Mouse (Mus musculus) stomach, embryonic 14.5 days (tissue): Measurements from ENCODE around the gene Mad2l2. TPM values are rescaled to one million over a fixed set of nuclear protein-coding genes. Genes with fewer than 3 reads are reported as not detected.
"Not testable (repeated sequence)": the region's sequence is repeated elsewhere in the genome, so short reads cannot be mapped to it uniquely, and the experiment has no call there.

Experiments
- ATAC-seq: fragments of 200-750 bp; cut with Nextera tagmentation; 2 replicates; pipeline ENCODE4 v1.8.0; 2017; ENCODE audit warnings: low read depth, moderate TSS enrichment; ENCODE audit not compliant: insufficient number of reproducible peaks, insufficient read depth, low FRiP score
- H3K27ac ChIP-seq: fragments of 300-500 bp; sonication (generic); 2 replicates; pipeline ENCODE4 v1.5.1; 2014; ENCODE audit warnings: mild to moderate bottlenecking, low read length, moderate library complexity, mixed read lengths
- H3K27me3 ChIP-seq: fragments of 300-500 bp; sonication (generic); 2 replicates; pipeline ENCODE4 v1.6.1; 2014; ENCODE audit warnings: low read length, control low read depth, mixed read lengths; ENCODE audit not compliant: control insufficient read depth, insufficient read depth
- H3K36me3 ChIP-seq: fragments of 300-500 bp; sonication (generic); 2 replicates; pipeline ENCODE4 v1.6.1; 2014; ENCODE audit warnings: mild to moderate bottlenecking, control low read depth, low read length, moderate library complexity, mixed read lengths; ENCODE audit not compliant: control insufficient read depth, insufficient read depth
- H3K4me1 ChIP-seq: fragments of 300-500 bp; sonication (generic); 2 replicates; pipeline ENCODE4 v1.6.1; 2014; ENCODE audit warnings: low read length, control low read depth, mixed read lengths; ENCODE audit not compliant: control insufficient read depth, insufficient read depth
- H3K4me2 ChIP-seq: fragments of 300-500 bp; sonication (generic); replicated peaks from 2 replicates; pipeline ENCODE4 v1.6.1; 2014; ENCODE audit warnings: low read depth, low read length, control low read depth
- H3K4me3 ChIP-seq: fragments of 300-500 bp; sonication (generic); 2 replicates; pipeline ENCODE4 v1.5.1; 2014; ENCODE audit warnings: low read depth, low read length, control low read depth
- H3K9ac ChIP-seq: fragments of 300-500 bp; sonication (generic); replicated peaks from 2 replicates; pipeline ENCODE4 v1.6.1; 2014; ENCODE audit warnings: low read depth, mild to moderate bottlenecking, control low read depth, low read length, moderate library complexity, mixed read lengths
- H3K9me3 ChIP-seq: fragments of 300-500 bp; sonication (generic); 2 replicates; pipeline ENCODE4 v1.6.1; 2016; ENCODE audit warnings: low read depth, low read length, control low read depth; ENCODE audit not compliant: control insufficient read depth
- WGBS: fragments of 180-500 bp; shearing (Covaris S2); extraction: QIAGEN DNeasy Blood & Tissue Kit; methylation state at CpG from one replicate; pipeline ENCODE4 v1.1.7; 2014; 5-methylcytosine and 5-hydroxymethylcytosine counted together
- polyA plus RNA-seq: library from polyadenylated mRNA; unstranded; fragments of >200 nt; fragmentation: Nextera tagmentation; extraction: Ambion mirVana; gene quantifications from 2 replicates; pipeline ENCODE4 v1.2.1, GENCODE M21; 2014

The Mad2l2 gene
- polyA plus RNA-seq, 1 experiment from 2014 or later: 51.2 TPM

DNA sequence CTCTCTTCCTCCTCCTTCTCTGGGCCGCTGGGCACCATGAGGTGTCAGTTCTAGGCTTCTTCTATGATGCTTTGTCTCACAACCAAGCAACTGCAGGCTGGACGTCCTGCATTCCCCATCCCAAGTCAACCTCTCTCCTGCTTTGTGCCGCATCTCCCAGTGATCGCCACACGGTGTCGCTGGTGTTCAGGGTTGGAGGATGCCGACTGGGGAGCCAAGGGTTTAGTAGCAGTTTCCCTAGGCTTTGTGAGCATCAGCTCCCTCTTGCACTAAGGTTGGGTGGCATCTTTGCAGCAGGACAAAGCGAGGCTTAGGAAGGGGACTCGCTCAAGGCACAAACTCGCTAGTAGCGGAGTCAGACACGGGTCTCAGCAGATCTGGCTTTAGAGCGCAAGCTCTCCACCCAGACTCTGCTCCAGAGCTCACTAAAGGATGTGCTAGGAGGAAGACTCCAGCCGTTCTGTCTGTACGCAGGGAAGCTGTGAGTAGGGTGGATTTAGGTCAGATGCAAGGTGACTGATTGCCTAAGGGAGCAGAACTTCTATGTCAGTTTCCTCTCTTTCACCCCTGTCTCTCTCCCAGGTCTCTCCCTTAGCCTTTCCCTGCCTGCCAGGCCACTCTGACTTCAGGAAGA is 15.3 kb upstream of the Mad2l2 start:
- Histone ChIP-seq H3K36me3 (no peaks in the 10 kb centered on the region), H3K9me3 (no peaks in the 10 kb centered on the region), H3K27ac (no peak overlapping the region), H3K9ac (no peak overlapping the region), H3K27me3 (no peaks in the 10 kb centered on the region), H3K4me1 (no peaks in the 10 kb centered on the region), H3K4me3 (no peak overlapping the region), H3K4me2 (0 out of 2 replicates have a peak overlapping the region, but pooled peaks have one; percentile 10)
- 3% methylated on average over 15 of the region's 15 CpGs for WGBS
- peak; percentile 64; the same call in 1 of the 2 replicates for ATAC-seq

DNA sequence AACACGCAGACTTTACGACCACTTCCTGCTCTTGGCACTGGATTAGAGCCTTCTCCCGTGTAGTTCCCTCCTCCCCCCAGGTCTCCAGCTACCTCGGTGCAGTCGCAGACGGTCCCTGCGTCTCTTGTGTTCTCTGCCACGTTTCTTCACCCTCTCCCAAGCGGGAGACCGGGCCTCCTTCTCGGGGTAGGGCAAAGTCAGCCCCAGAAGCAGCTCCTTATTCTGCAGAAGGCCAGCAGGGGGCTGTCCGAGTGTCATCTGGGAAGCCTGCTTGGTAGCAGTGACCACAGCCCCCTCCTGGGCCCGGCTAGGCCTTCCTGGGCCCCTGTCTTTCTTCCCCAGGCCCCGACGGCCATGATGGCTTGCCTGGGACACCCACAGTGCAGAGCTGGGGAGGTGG is 14.7 kb upstream of the Mad2l2 start:
- 5% methylated on average over 15 of the region's 15 CpGs for WGBS
- no peaks in the 10 kb centered on the region for H3K9me3 ChIP-seq
- H3K9ac ChIP-seq: no peak overlapping the region
- H3K4me3 ChIP-seq: no peak overlapping the region
- peak; percentile 44; the same call in 1 of the 2 replicates for ATAC-seq
- no peaks in the 10 kb centered on the region for H3K4me1 ChIP-seq
- no peak overlapping the region for H3K27ac ChIP-seq
- H3K4me2 ChIP-seq: 0 out of 2 replicates have a peak overlapping the region, but pooled peaks have one; percentile 8
- no peaks in the 10 kb centered on the region for H3K36me3 ChIP-seq
- H3K27me3 ChIP-seq: no peaks in the 10 kb centered on the region

DNA sequence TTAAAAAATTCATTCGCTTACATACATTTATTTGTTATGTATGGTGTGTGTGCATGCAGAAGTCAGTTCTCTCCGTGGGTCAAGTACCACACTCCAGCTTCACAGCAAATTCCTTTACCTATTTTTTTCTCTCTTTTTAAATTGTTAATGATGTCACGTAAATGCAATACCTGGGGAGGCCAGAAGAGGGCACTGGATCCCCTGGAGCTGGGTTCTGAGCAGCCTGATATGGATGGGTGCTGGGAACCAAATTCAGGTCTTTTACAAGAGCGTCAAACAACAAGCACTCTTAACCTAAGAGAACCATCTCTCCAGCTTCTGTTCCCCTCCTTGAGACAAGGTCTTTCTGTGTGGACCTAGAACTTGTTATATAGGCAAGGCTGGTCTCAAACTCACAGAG is 13.5 kb upstream of the Mad2l2 start:
- no peak for ATAC-seq
- Histone ChIP-seq H3K9me3 (no peaks in the 10 kb centered on the region), H3K27me3 (no peaks in the 10 kb centered on the region), H3K4me1 (no peaks in the 10 kb centered on the region), H3K4me2 (no peak overlapping the region), H3K4me3 (no peak overlapping the region), H3K9ac (no peak overlapping the region), H3K36me3 (no peaks in the 10 kb centered on the region), H3K27ac (no peak overlapping the region)
- WGBS: 76% methylated on average over 4 of the region's 4 CpGs

DNA sequence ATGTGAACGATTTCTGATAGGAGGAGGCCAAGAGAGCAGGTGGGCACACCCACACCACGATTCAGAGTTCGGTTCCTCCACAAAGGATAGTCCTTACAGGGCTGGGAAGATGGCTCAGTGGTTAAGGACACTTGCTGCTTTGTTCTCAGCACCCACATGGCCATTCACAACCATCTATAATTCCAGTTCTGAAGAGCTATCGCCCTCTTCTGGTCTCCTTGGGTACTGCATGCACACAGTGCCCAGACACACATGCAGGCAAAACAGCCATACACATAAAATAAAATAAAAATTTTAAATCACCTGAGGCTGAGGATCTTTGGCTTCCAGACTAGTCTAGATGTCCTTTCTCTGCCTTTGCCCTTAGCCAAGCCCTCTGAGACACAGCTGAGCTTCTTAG is 12.8 kb upstream of the Mad2l2 start:
- Histone ChIP-seq H3K4me2 (no peak overlapping the region), H3K36me3 (no peaks in the 10 kb centered on the region), H3K9me3 (no peaks in the 10 kb centered on the region), H3K9ac (no peak overlapping the region), H3K4me1 (no peaks in the 10 kb centered on the region), H3K4me3 (no peak overlapping the region), H3K27me3 (no peaks in the 10 kb centered on the region), H3K27ac (no peak overlapping the region)
- 68% methylated on average over 4 of the region's 4 CpGs for WGBS
- no peak for ATAC-seq

GRCm38 (mm10) chr4:148119578-148119977 is 10.6 kb upstream of the Mad2l2 start:
- not testable (repeated sequence) for H3K27me3 ChIP-seq, H3K36me3 ChIP-seq, H3K9me3 ChIP-seq, ATAC-seq, H3K4me2 ChIP-seq, H3K4me3 ChIP-seq, H3K27ac ChIP-seq, H3K9ac ChIP-seq, H3K4me1 ChIP-seq
- WGBS: 81% methylated on average over 9 of the region's 9 CpGs

- Histone ChIP-seq H3K4me3 (no peak overlapping the region), H3K4me1 (no peaks in the 10 kb centered on the region), H3K36me3 (no peaks in the 10 kb centered on the region), H3K4me2 (no peak overlapping the region), H3K27me3 (no peaks in the 10 kb centered on the region; the same call in 1 of the 2 replicates), H3K9ac (no peak overlapping the region), H3K27ac (no peak overlapping the region), H3K9me3 (no peaks in the 10 kb centered on the region)
- no peak for ATAC-seq
- WGBS: 71% methylated on average over 9 of the region's 9 CpGs
Measured at GRCm38 (mm10) chr4:148120555-148120954, 9.6 kb upstream of the Mad2l2 start.

DNA sequence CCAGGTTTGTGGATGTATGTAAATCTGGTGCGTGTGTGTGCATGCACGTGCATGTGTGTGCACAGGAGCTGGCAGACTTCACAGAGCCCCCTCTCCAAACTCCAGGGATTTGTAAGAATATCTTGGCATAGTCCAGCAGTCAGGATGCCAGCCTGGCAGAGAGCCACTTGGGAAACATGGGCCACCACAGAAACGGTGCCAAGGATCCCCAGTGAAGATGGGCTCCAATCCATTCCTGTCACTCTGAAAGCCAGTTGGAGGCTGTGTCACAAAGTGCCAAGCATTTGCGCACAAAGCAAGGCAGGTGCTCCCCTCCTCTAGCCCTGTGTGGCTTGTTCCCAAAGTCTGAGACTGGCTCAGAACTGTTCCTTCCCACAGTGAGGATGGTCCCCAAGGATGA is 8.8 kb upstream of the Mad2l2 start:
- no peaks in the 10 kb centered on the region for H3K4me1 ChIP-seq
- no peaks in the 10 kb centered on the region; the same call in 1 of the 2 replicates for H3K27me3 ChIP-seq
- H3K4me2 ChIP-seq: no peak overlapping the region
- no peaks in the 10 kb centered on the region for H3K9me3 ChIP-seq
- H3K36me3 ChIP-seq: no peaks in the 10 kb centered on the region
- WGBS: 84% methylated on average over 4 of the region's 4 CpGs
- H3K9ac ChIP-seq: no peak overlapping the region
- no peak for ATAC-seq
- no peak overlapping the region for H3K4me3 ChIP-seq
- no peak overlapping the region for H3K27ac ChIP-seq

- H3K9ac ChIP-seq: no peak overlapping the region
- H3K27ac ChIP-seq: no peak overlapping the region
- H3K4me3 ChIP-seq: no peak overlapping the region
- H3K9me3 ChIP-seq: no peaks in the 10 kb centered on the region
- no peaks in the 10 kb centered on the region for H3K36me3 ChIP-seq
- H3K4me2 ChIP-seq: no peak overlapping the region
- no peaks in the 10 kb centered on the region for H3K4me1 ChIP-seq
- WGBS: 21% methylated on average over 6 of the region's 6 CpGs
- H3K27me3 ChIP-seq: no peaks in the 10 kb centered on the region; the same call in 1 of the 2 replicates
- ATAC-seq: no peak
Measured at GRCm38 (mm10) chr4:148121982-148122693, 8.0 kb upstream of the Mad2l2 start.
